Mouse (Mus musculus) erythroblast, embryonic 14.5 days (primary cell): ENCODE data around the gene Phykpl.

ENCODE experiments used
- GATA1 ChIP-seq: IDR thresholded peaks from 2 replicates; pipeline ENCODE4 v1.6.1; 2012; ENCODE audit warnings: low read length, inconsistent platforms, mixed read lengths
- TAL1 ChIP-seq: IDR thresholded peaks from 3 replicates; pipeline ENCODE4 v1.6.1; 2012; ENCODE audit warnings: low read length, inconsistent platforms, mixed read lengths

- TF ChIP-seq GATA1, result no peak
- no peak for TF ChIP-seq TAL1
These were observed 21.3 kb upstream of the Phykpl start for GRCm38 (mm10) chr11:51563276-51563675.
